Mouse (Mus musculus) T-helper 17 cell (primary cell): ENCODE data around the gene Spop.

ENCODE experiments used
- in situ Hi-C, 2 experiments: fragments of 300-600 bp; cut with MboI, MseI; formaldehyde crosslinking; loops; 1 replicate in 1 of 2; 2 replicates in 1 of 2; pipeline ENCODE4 v1.15.1; 2025; ENCODE audit warnings: high pct_unique_total_duplicates in 2 of 2

The Spop gene

GRCm38 (mm10) chr11:95413641-95414535, at the start of gene Spop:
Gene Spop (plus strand): TSS chr11:95414080.
- in situ Hi-C loops = no loop called here

GRCm38 (mm10) chr11:95364388-95364787, 49.5 kb upstream of the Spop start:
- in situ Hi-C loops = loop anchor here in 1 of 2 experiments (10.0 kb wide), 1 partner anchor 1730 kb away; no protein-coding TSS in a partner anchor

- in situ Hi-C loops = loop anchor here in 1 of 2 experiments (5.0 to 10.0 kb wide), 2 partner anchors 43 to 1729 kb away; no protein-coding TSS in a partner anchor
Measured at GRCm38 (mm10) chr11:95365596-95365995, 48.3 kb upstream of the Spop start.

GRCm38 (mm10) chr11:95366280-95366897, 47.5 kb upstream of the Spop start:
- in situ Hi-C loops = loop anchor here in 1 of 2 experiments (5.0 to 10.0 kb wide), 2 partner anchors 44 to 1728 kb away; no protein-coding TSS in a partner anchor

GRCm38 (mm10) chr11:95367011-95367735, 46.7 kb upstream of the Spop start:
- in situ Hi-C loops = loop anchor here in 1 of 2 experiments (5.0 to 10.0 kb wide), 2 partner anchors 45 to 1728 kb away; no protein-coding TSS in a partner anchor

- in situ Hi-C loops = loop anchor here in 1 of 2 experiments (5.0 to 10.0 kb wide), 2 partner anchors 46 to 1726 kb away; no protein-coding TSS in a partner anchor
Measured at GRCm38 (mm10) chr11:95368231-95368823, 45.6 kb upstream of the Spop start.

- in situ Hi-C loops = loop anchor here in 1 of 2 experiments (5.0 to 10.0 kb wide), 2 partner anchors 47 to 1726 kb away; no protein-coding TSS in a partner anchor
Measured at GRCm38 (mm10) chr11:95368871-95369270, 45.0 kb upstream of the Spop start.

GRCm38 (mm10) chr11:95369964-95370890, 43.7 kb upstream of the Spop start:
- in situ Hi-C loops = loop anchor here in 1 of 2 experiments (5.0 to 10.0 kb wide), 2 partner anchors 48 to 1725 kb away; no protein-coding TSS in a partner anchor

GRCm38 (mm10) chr11:95371182-95371581, 42.7 kb upstream of the Spop start:
- in situ Hi-C loops = no loop called here

GRCm38 (mm10) chr11:95378926-95379325, 35.0 kb upstream of the Spop start:
- in situ Hi-C loops = no loop called here

- in situ Hi-C loops = no loop called here
Measured at GRCm38 (mm10) chr11:95379552-95379951, 34.3 kb upstream of the Spop start.

GRCm38 (mm10) chr11:95380711-95381110, 33.2 kb upstream of the Spop start:
- in situ Hi-C loops = no loop called here

GRCm38 (mm10) chr11:95381146-95381545, 32.7 kb upstream of the Spop start:
- in situ Hi-C loops = no loop called here

GRCm38 (mm10) chr11:95383331-95383986, 30.4 kb upstream of the Spop start:
- in situ Hi-C loops = no loop called here

- in situ Hi-C loops = no loop called here
Measured at GRCm38 (mm10) chr11:95384004-95384318, 29.9 kb upstream of the Spop start.

GRCm38 (mm10) chr11:95384319-95384972, 29.4 kb upstream of the Spop start, which contains the start of gene Slc35b1:
Gene Slc35b1 (plus strand): TSS chr11:95384692.
- in situ Hi-C loops = no loop called here

GRCm38 (mm10) chr11:95384973-95385320, 28.9 kb upstream of the Spop start:
- in situ Hi-C loops = no loop called here

GRCm38 (mm10) chr11:95387354-95387753, 26.5 kb upstream of the Spop start:
- in situ Hi-C loops = no loop called here

- in situ Hi-C loops = no loop called here
Measured at GRCm38 (mm10) chr11:95389006-95389405, 24.9 kb upstream of the Spop start.
